Mouse (Mus musculus) midbrain, postnatal 0 days (tissue): ENCODE data around the gene Col27a1. TPM values are rescaled to one million over a fixed set of nuclear protein-coding genes. Genes with fewer than 3 reads are reported as not detected.
"Not testable (repeated sequence)": the region's sequence is repeated elsewhere in the genome, so short reads cannot be mapped to it uniquely, and the experiment has no call there.

Source experiments
- ATAC-seq: fragments of 200-750 bp; cut with Nextera tagmentation; 2 replicates; pipeline ENCODE4 v1.8.0; 2017; ENCODE audit warnings: moderate number of reproducible peaks, mild to moderate bottlenecking, moderate TSS enrichment, moderate library complexity; ENCODE audit not compliant: low FRiP score
- DNase-seq: peaks from one replicate; pipeline ENCODE4 v3.0.0-alpha.2; 2015; ENCODE audit warnings: low spot score
- H3K27ac ChIP-seq: fragments of 300-500 bp; sonication (generic); 2 replicates; pipeline ENCODE4 v1.5.1; 2014; ENCODE audit warnings: low read depth, mild to moderate bottlenecking, low read length, mixed read lengths
- H3K27me3 ChIP-seq: fragments of 300-500 bp; sonication (generic); 2 replicates; pipeline ENCODE4 v1.6.1; 2014; ENCODE audit warnings: low read length, control low read depth, mixed read lengths; ENCODE audit not compliant: insufficient read depth
- H3K36me3 ChIP-seq: fragments of 300-500 bp; sonication (generic); 2 replicates; pipeline ENCODE4 v1.6.1; 2014; ENCODE audit warnings: low read length, control low read depth, mixed read lengths; ENCODE audit not compliant: insufficient read depth
- H3K4me1 ChIP-seq: fragments of 300-500 bp; sonication (generic); 2 replicates; pipeline ENCODE4 v1.6.1; 2014; ENCODE audit warnings: mild to moderate bottlenecking, control low read depth, antibody characterized with exemption, low read length, mixed read lengths; ENCODE audit not compliant: insufficient read depth
- H3K4me2 ChIP-seq: fragments of 300-500 bp; sonication (generic); 2 replicates; pipeline ENCODE4 v1.6.1; 2014; ENCODE audit warnings: low read depth, mild to moderate bottlenecking, low read length, mixed read lengths; ENCODE audit not compliant: poor library complexity, severe bottlenecking
- H3K4me3 ChIP-seq: fragments of 300-500 bp; sonication (generic); 2 replicates; pipeline ENCODE4 v1.5.1; 2014; ENCODE audit warnings: low read depth, mild to moderate bottlenecking, low read length, moderate library complexity
- H3K9ac ChIP-seq: fragments of 300-500 bp; sonication (generic); replicated peaks from 2 replicates; pipeline ENCODE4 v1.6.1; 2014; ENCODE audit warnings: mild to moderate bottlenecking, low read length, moderate library complexity, mixed read lengths; ENCODE audit not compliant: poor library complexity, severe bottlenecking
- H3K9me3 ChIP-seq: fragments of 300-500 bp; sonication (generic); 2 replicates; pipeline ENCODE4 v1.6.1; 2016; ENCODE audit warnings: low read length, control low read depth
- CTCF ChIP-seq: IDR thresholded peaks from 2 replicates; pipeline ENCODE4 v1.5.1; 2016; ENCODE audit warnings: antibody characterized with exemption, mild to moderate bottlenecking
- WGBS: fragments of 180-500 bp; shearing (Covaris S2); extraction: QIAGEN DNeasy Blood & Tissue Kit; methylation state at CpG from one replicate; pipeline ENCODE4 v1.1.7; 2014; 5-methylcytosine and 5-hydroxymethylcytosine counted together
- polyA plus RNA-seq: library from polyadenylated mRNA; unstranded; fragments of >200 nt; fragmentation: Nextera tagmentation; extraction: Ambion mirVana; gene quantifications from 2 replicates; pipeline ENCODE4 v1.2.1, GENCODE M21; 2015
- total RNA-seq: library from RNA; depleted of rRNA; stranded (reverse); fragments of >200 nt; gene quantifications from 2 replicates; pipeline ENCODE4 v1.2.3, GENCODE M21; 2014

The Col27a1 gene
- total and polyA plus RNA-seq, 2 experiments from 2014 or later, result 0.88 to 4.8 TPM

DNA sequence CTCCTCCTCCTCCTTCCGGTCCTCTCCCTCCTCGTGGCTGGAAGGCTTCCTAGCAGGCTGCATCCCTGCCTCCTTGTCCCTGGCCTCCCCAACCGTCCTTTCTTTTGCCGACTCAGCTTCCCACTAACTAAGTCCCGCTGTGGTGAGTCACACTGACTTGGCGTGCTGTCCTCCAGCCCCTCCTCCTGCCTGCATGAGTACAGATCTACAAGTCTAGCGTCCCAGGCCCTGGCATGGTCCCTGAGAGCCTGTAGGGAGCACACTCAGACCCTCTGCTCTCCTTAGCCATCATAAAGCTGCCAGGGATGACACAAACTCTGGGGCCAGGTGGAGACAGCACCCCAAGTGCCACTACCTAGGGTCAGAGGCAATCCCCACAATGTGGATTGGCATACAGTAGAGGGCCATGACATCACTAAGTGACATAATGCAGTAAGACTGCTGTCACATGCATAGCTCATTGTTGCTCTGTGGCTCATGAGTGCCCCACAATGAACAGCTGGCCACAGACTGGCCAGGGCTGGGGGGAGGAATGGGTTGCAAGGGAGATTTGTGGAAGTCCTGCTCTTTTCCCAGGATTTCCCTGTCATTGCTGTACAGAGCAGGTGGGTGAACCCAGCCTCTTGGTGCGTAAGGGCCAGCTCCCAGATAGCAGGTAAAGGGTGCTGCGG lies 102.4 kb downstream of the Col27a1 start:
- no peaks in the 10 kb centered on the region for H3K27me3 ChIP-seq
- H3K9ac ChIP-seq, result no peak overlapping the region
- H3K4me1 ChIP-seq, result no peaks in the 10 kb centered on the region
- 72% methylated on average over 9 of the region's 9 CpGs for whole genome bisulfite sequencing
- H3K4me2 ChIP-seq, result no peak overlapping the region
- H3K27ac ChIP-seq, result no peak overlapping the region
- no peak for ATAC-seq
- H3K4me3 ChIP-seq, result no peak overlapping the region
- H3K36me3 ChIP-seq, result no peaks in the 10 kb centered on the region
- H3K9me3 ChIP-seq, result no peaks in the 10 kb centered on the region
- DNase-seq, result no peak
- no peak for TF ChIP-seq CTCF

- not testable (repeated sequence) for H3K4me2 ChIP-seq, ATAC-seq
- 29% methylated on average over 3 of the region's 3 CpGs for WGBS
Observed at GRCm38 (mm10) chr4:63319566-63319965, 105.8 kb downstream of the Col27a1 start.

GRCm38 (mm10) chr4:63323275-63323815 lies 109.5 kb downstream of the Col27a1 start:
- no peaks in the 10 kb centered on the region for H3K4me1 ChIP-seq
- no peak overlapping the region for H3K4me2 ChIP-seq
- ATAC-seq (no peak), DNase-seq (no peak)
- no peaks in the 10 kb centered on the region for H3K9me3 ChIP-seq
- no peak overlapping the region for H3K4me3 ChIP-seq
- 89% methylated on average over 8 of the region's 8 CpGs for WGBS
- H3K27me3 ChIP-seq, result no peaks in the 10 kb centered on the region
- H3K9ac ChIP-seq, result no peak overlapping the region
- H3K27ac ChIP-seq, result no peak overlapping the region
- H3K36me3 ChIP-seq, result no peaks in the 10 kb centered on the region
- no peak for TF ChIP-seq CTCF

More at GRCm38 (mm10) chr4:63319566-63319965, 105.8 kb downstream of the Col27a1 start:
- H3K4me1 ChIP-seq, H3K4me3 ChIP-seq, H3K27ac ChIP-seq, H3K9me3 ChIP-seq, H3K9ac ChIP-seq, H3K27me3 ChIP-seq, H3K36me3 ChIP-seq: not testable (repeated sequence)
- TF ChIP-seq CTCF, result peak; percentile 83
- peak; percentile 70 for DNase-seq

GRCm38 (mm10) chr4:63333403-63333802 lies 119.6 kb downstream of the Col27a1 start:
- no peaks in the 10 kb centered on the region for H3K9me3 ChIP-seq
- no peaks in the 10 kb centered on the region for H3K36me3 ChIP-seq
- no peak overlapping the region for H3K9ac ChIP-seq
- TF ChIP-seq CTCF, result no peak
- WGBS, result 85% methylated on average over 4 of the region's 4 CpGs
- no peaks in the 10 kb centered on the region for H3K4me1 ChIP-seq
- DNase-seq (no peak), ATAC-seq (no peak)
- no peaks in the 10 kb centered on the region for H3K27me3 ChIP-seq
- H3K4me3 ChIP-seq, result no peak overlapping the region
- H3K4me2 ChIP-seq, result no peak overlapping the region
- H3K27ac ChIP-seq, result no peak overlapping the region

GRCm38 (mm10) chr4:63338414-63339076 lies 124.7 kb downstream of the Col27a1 start:
- 64% methylated on average over 3 of the region's 3 CpGs for WGBS

DNA sequence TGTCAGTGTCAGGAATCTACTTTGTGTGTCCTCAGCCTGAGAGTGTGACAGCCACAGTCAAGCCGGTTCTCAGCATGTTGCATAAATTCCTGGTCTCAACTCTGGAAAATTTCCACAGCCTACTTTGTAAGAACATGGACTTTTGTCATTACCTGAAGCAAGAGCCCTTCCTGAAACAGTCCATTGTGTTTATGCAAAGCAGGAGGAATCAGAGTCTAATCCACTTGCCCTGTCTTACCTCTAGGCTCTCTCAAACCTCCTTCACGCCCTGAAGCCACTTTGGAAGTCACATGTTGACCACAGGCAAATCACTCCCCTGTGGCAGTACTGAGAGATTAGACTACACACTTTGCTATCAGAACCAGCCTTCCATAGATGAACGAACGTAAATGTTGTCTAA lies 128.7 kb downstream of the Col27a1 start:
- Histone ChIP-seq H3K27ac (no peak overlapping the region), H3K4me3 (no peak overlapping the region), H3K4me1 (no peaks in the 10 kb centered on the region), H3K36me3 (no peaks in the 10 kb centered on the region), H3K27me3 (no peaks in the 10 kb centered on the region), H3K9ac (no peak overlapping the region), H3K4me2 (no peak overlapping the region), H3K9me3 (no peaks in the 10 kb centered on the region)
- ATAC-seq (no peak), DNase-seq (no peak)
- no peak for TF ChIP-seq CTCF
- 56% methylated on average over 4 of the region's 4 CpGs for WGBS

More at GRCm38 (mm10) chr4:63338414-63339076, 124.7 kb downstream of the Col27a1 start:
- Histone ChIP-seq H3K27me3 (no peaks in the 10 kb centered on the region), H3K9ac (no peak overlapping the region), H3K36me3 (no peaks in the 10 kb centered on the region), H3K4me2 (no peak overlapping the region), H3K9me3 (no peaks in the 10 kb centered on the region), H3K27ac (no peak overlapping the region), H3K4me1 (no peaks in the 10 kb centered on the region), H3K4me3 (no peak overlapping the region)
- no peak for TF ChIP-seq CTCF
- DNase-seq, result peak; percentile 53
- ATAC-seq, result no peak
